Mouse (Mus musculus): Measurements from ENCODE around the gene Tubb4b.

GRCm38 (mm10) chr2:25178285-25178972 is 46.1 kb downstream of the Tubb4b start:
- TF ChIP-seq CTCF (IDR thresholded peaks at IDR 0.05; ENCODE audit: control insufficient read depth, insufficient read depth, low read length) (no peak), POLR2A (IDR thresholded peaks at IDR 0.05; ENCODE audit: borderline replicate concordance, control insufficient read depth, low read depth, low read length) (no peak)
